Comparison of ENCODE assay signal across 15 mouse cellular contexts in the genomic region with DNA sequence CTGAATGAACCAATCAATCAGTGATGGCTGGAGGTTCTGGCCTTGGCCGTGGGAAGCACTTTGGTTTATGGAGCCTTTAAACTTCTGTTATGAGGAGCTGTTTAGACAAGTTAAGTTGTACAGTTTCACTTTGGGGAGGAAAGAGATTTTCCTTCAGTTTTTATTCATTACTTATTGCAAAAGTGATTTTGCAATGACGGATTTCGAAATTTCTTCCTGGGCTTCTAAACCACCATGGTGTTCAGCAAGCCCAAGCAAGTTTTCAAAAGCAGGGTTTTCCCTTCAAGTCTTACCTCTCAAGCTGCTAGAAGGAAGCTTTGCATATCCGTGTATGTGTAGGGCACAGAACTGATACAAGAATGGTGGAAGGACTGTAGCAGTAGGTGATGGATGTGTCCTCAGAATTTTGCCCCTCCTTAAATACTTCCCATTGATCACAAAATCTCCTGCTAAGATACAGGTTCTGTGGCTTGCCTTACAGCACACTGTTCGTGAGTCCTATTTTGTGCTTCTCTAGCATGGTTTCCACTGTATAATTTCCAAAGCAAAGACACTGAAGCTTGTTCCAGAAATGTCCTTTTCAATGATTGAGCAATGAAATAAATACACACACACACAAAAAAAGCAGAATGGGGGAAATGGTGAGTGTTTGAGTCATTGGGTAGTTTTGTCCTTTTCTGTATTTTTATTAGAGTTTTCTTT.
DNase-seq lines count a peak whose midpoint lies in the region; ATAC-seq lines count a peak whose summit lies in the region.
"Had no signal": no experiment of that assay in that cellular context is flagged by ENCODE, and none has a peak within 500 bp of the region (broad histone marks: within the 10 kb centered on the region; RNA-seq: fewer than 3 reads in every experiment).

No protein-coding gene starts in this region.

- no peaks in the 10 kb centered on the region for H3K4me1 ChIP-seq in kidney, embryonic 16.5 days (ENCODE audit: insufficient read depth, low read length)
- H3K4me1 ChIP-seq: heart, embryonic 13.5 days had no signal

- H3K4me2 ChIP-seq in kidney, embryonic 16.5 days (replicated peaks; ENCODE audit: low read depth, low read length), result no peak overlapping the region
- H3K4me2 ChIP-seq: embryonic facial prominence, embryonic 13.5 days; heart, embryonic 13.5 days had no signal

- H3K9me3 ChIP-seq in kidney, embryonic 16.5 days (ENCODE audit: low read length), result no peaks in the 10 kb centered on the region
- H3K9me3 ChIP-seq: embryonic facial prominence, embryonic 13.5 days; heart, embryonic 13.5 days had no signal

- peak; percentile 1 for DNase-seq in kidney, adult 9 months
- peak; percentile 50 for DNase-seq in 416B (ENCODE audit: low read depth)
- DNase-seq in gonadal fat pad, adult 2 months (ENCODE audit: low read depth), result peak; percentile 85
- DNase-seq in thymus, postnatal 10 days (ENCODE audit: low spot score in 2 of 2), result no peak
- DNase-seq in layer of hippocampus, postnatal 36 days, result no peak
- no peak for DNase-seq in spleen, postnatal 14 days (ENCODE audit: low spot score in 2 of 2)
- DNase-seq: cerebellum, adult 9-11 months; kidney, postnatal 14 days had no signal

- WGBS in kidney, embryonic 16.5 days, result 77% methylated on average over 5 of the region's 5 CpGs

- no peak overlapping the region for H3K9ac ChIP-seq in kidney, embryonic 16.5 days (replicated peaks; ENCODE audit: low read length)
- H3K9ac ChIP-seq: embryonic facial prominence, embryonic 13.5 days; heart, embryonic 13.5 days had no signal

- H3K36me3 ChIP-seq in kidney, embryonic 16.5 days (ENCODE audit: insufficient read depth, low read length), result no peaks in the 10 kb centered on the region
- H3K36me3 ChIP-seq: embryonic facial prominence, embryonic 13.5 days; heart, embryonic 13.5 days had no signal

- H3K27me3 ChIP-seq in kidney, embryonic 16.5 days (ENCODE audit: insufficient read depth, low read length), result no peaks in the 10 kb centered on the region
- H3K27me3 ChIP-seq: CH12.LX; embryonic facial prominence, embryonic 13.5 days; heart, embryonic 13.5 days had no signal

- H3K27ac ChIP-seq in kidney, embryonic 16.5 days (ENCODE audit: low read length), result no peak overlapping the region
- H3K27ac ChIP-seq: embryonic facial prominence, embryonic 13.5 days; heart, embryonic 13.5 days; left cerebral cortex, adult 2 months had no signal

- H3K4me3 ChIP-seq in kidney, embryonic 16.5 days (ENCODE audit: low read length), result no peak overlapping the region
- H3K4me3 ChIP-seq: embryonic facial prominence, embryonic 13.5 days; heart, embryonic 13.5 days; left cerebral cortex, adult 2 months; myocyte had no signal

- ATAC-seq in kidney, embryonic 16.5 days (ENCODE audit: low FRiP score, low TSS enrichment), result no peak
- ATAC-seq in common myeloid progenitor, adult 5-6 weeks (replicated peaks; ENCODE audit: low read depth, poor library complexity, severe bottlenecking), result peak; percentile 47; the same call in 1 of the 2 replicates

Comparison
In these comparisons a context has a peak if more than half of its experiments do, and no peak if none do; other contexts are left out.
1. DNase-seq: peak in kidney, adult 9 months (single experiment), 416B (single experiment) and gonadal fat pad, adult 2 months (single experiment); none in thymus, postnatal 10 days (0 of 2), layer of hippocampus, postnatal 36 days (0 of 2) and spleen, postnatal 14 days (0 of 2).